Mouse (Mus musculus) liver, embryonic 13.5 days (tissue): Measurements from ENCODE around the gene Ahdc1. TPM values are rescaled to one million over a fixed set of nuclear protein-coding genes. Genes with fewer than 3 reads are reported as not detected.
A peak's percentile ranks its signal among the peaks of the same experiment; 100 is the strongest.

ENCODE experiments used
- ATAC-seq: fragments of 200-750 bp; cut with Nextera tagmentation; 2 replicates; pipeline ENCODE4 v1.8.0; 2017; ENCODE audit warnings: low read depth, mild to moderate bottlenecking, moderate number of reproducible peaks, moderate library complexity
- DNase-seq: peaks from one replicate; pipeline ENCODE4 v3.0.0; 2022
- H3K27ac ChIP-seq: fragments of 300-500 bp; sonication (generic); 2 replicates; pipeline ENCODE4 v1.5.1; 2015; ENCODE audit warnings: moderate library complexity, mild to moderate bottlenecking, inconsistent platforms
- H3K27me3 ChIP-seq: fragments of 300-500 bp; sonication (generic); 2 replicates; pipeline ENCODE4 v1.6.1; 2015; ENCODE audit warnings: mild to moderate bottlenecking, inconsistent platforms
- H3K36me3 ChIP-seq: fragments of 300-500 bp; sonication (generic); 2 replicates; pipeline ENCODE4 v1.6.1; 2015; ENCODE audit warnings: mild to moderate bottlenecking, inconsistent platforms
- H3K4me1 ChIP-seq: fragments of 300-500 bp; sonication (generic); replicated peaks from 2 replicates; pipeline ENCODE4 v1.6.1; 2015; ENCODE audit warnings: inconsistent platforms
- H3K4me2 ChIP-seq: fragments of 300-500 bp; sonication (generic); 2 replicates; pipeline ENCODE4 v1.6.1; 2015; ENCODE audit warnings: inconsistent platforms, mild to moderate bottlenecking, moderate library complexity
- H3K4me3 ChIP-seq: fragments of 300-500 bp; sonication (generic); replicated peaks from 2 replicates; pipeline ENCODE4 v1.5.1; 2015; ENCODE audit warnings: mild to moderate bottlenecking, inconsistent platforms
- H3K9ac ChIP-seq: fragments of 300-500 bp; sonication (generic); 2 replicates; pipeline ENCODE4 v1.6.1; 2015; ENCODE audit warnings: mild to moderate bottlenecking, inconsistent platforms
- H3K9me3 ChIP-seq: fragments of 300-500 bp; sonication (generic); replicated peaks from 2 replicates; pipeline ENCODE4 v1.6.1; 2016; ENCODE audit warnings: inconsistent platforms
- WGBS: fragments of 180-500 bp; shearing (Covaris S2); methylation state at CpG from one replicate; pipeline ENCODE4 v1.1.7; 2015; ENCODE audit not compliant: insufficient replicate concordance; 5-methylcytosine and 5-hydroxymethylcytosine counted together
- polyA plus RNA-seq: library from polyadenylated mRNA; unstranded; fragments of >200 nt; fragmentation: Nextera tagmentation; extraction: Ambion mirVana; gene quantifications from 2 replicates; pipeline ENCODE4 v1.2.1, GENCODE M21; 2015

Ahdc1 gene
- polyA plus RNA-seq, 1 experiment from 2014 or later: 1.3 TPM

DNA sequence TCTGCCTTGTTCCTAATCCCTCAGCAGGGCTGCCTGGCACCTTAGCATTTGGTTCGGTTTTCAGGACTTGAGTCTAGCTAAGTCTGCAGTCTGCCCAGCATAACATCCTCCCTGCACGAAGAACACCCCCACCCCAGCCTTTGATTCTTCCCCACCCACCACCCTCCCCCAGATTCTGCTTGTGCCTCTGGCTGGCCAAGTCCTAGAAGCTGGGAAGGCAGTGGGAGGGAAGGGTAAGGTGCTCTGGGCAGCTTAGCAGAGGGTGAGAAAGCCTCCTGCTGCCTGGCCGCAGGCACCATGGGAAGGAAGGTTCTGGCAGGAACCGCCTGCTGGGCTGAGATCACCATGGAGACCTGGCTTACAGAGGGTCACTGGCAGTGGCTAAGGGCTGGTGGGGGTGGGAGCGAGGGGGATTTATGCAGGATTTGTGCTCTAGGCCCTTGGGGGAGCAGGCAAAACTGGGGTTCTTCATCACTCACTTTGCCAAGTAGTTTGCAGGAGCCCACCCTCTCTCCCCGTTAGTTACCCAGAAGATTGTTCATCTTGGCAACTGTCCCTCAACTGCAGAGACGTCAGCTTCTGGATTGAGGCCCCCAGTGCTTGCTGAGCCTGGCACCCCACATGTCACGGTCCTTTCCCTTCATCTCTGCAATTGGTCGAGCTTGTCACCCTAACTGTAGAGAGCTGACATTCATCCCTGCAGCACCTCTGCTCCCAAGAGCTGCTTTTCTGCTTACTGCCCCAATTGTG lies 63.2 kb downstream of the Ahdc1 start:
- Histone ChIP-seq H3K36me3 (peaks cover 6% of the 10 kb centered on the region; the same call in 1 of the 2 replicates), H3K9ac (peak overlapping the region; percentile 54; the same call in 1 of the 2 replicates), H3K4me1 (peaks cover 47% of the 10 kb centered on the region), H3K4me3 (no peak overlapping the region), H3K4me2 (no peak overlapping the region), H3K27me3 (no peaks in the 10 kb centered on the region), H3K9me3 (no peaks in the 10 kb centered on the region), H3K27ac (peak overlapping the region; percentile 51; the same call in 1 of the 2 replicates)
- ATAC-seq (no peak), DNase-seq (no peak)
- WGBS: 56% methylated on average over 9 of the region's 9 CpGs

DNA sequence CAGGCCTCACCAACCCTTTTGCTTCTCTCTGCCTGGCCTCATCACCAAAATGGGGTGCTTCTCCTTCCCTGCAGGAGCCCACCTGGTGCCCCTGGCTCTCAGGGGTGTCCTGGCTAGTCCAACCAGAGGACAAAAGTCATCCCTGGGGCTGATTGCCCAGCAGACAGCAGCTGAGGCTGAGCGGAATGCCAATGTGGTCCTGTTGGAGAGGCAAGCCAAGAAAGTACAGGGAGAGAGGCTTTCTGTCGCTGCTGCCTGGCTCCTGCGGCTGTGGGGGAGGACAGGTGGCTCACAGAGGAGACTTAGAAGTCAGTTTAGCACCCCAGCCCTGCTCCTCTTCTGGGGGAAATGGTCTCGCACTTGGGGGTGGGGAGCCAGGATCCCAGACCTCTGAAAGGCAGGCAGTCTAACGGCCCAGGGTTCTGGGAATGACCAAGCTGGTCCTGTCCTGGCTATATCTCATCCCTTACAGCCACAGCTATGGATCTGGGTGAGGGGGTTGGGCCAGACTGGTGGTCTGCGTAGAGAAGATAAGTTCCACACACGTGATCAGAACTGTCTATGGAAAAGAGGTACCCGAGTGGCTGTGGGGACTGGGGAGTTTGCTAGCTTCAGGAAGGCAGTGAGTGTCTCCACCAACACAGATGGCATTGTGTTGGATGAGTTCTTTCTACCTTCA lies 64.0 kb downstream of the Ahdc1 start:
- ATAC-seq: peak; percentile 52
- peak overlapping the region; percentile 12; the same call in 1 of the 2 replicates for H3K4me2 ChIP-seq

DNA sequence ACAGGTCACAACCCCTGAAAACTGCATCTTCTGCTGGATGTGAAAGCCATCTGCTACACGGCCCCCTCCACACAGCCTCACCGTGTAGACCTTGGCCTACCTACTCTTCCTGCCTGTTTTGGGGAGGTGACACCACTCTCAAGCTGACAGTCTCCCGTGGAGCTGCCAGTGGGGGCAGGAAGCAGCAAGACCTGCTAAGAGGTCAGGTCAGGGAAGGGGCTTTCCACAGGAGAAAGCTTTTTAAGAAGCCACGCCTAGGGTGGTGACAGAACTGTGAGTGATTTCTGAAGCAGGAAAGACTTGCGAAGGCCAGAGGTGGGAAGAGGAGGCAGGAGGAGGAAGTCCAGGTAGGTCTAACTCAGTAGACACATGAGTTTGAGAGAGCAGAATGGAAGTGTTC lies 67.9 kb downstream of the Ahdc1 start:
- no peak for DNase-seq
- H3K27me3 ChIP-seq: 0 out of 2 replicates have a peak, but pooled peaks cover 4% of the 10 kb centered on the region
- WGBS: 51% methylated on average over 5 of the region's 5 CpGs
- H3K36me3 ChIP-seq: no peaks in the 10 kb centered on the region
- no peak for ATAC-seq
- H3K27ac ChIP-seq: peak overlapping the region; percentile 71
- peaks cover 52% of the 10 kb centered on the region for H3K4me1 ChIP-seq
- 0 out of 2 replicates have a peak overlapping the region, but pooled peaks have one; percentile 39 for H3K9ac ChIP-seq
- H3K4me2 ChIP-seq: 0 out of 2 replicates have a peak overlapping the region, but pooled peaks have one; percentile 27
- H3K4me3 ChIP-seq: no peak overlapping the region
- no peaks in the 10 kb centered on the region for H3K9me3 ChIP-seq

More for the DNA sequence above, 64.0 kb downstream of the Ahdc1 start:
- peak overlapping the region; percentile 51 for H3K27ac ChIP-seq
- peaks cover 4% of the 10 kb centered on the region; the same call in 1 of the 2 replicates for H3K36me3 ChIP-seq
- no peaks in the 10 kb centered on the region for H3K9me3 ChIP-seq
- H3K4me3 ChIP-seq: no peak overlapping the region
- peaks cover 55% of the 10 kb centered on the region for H3K4me1 ChIP-seq
- DNase-seq: peak; percentile 34
- H3K27me3 ChIP-seq: no peaks in the 10 kb centered on the region
- 21% methylated on average over 8 of the region's 8 CpGs for WGBS
- H3K9ac ChIP-seq: peak overlapping the region; percentile 54

DNA sequence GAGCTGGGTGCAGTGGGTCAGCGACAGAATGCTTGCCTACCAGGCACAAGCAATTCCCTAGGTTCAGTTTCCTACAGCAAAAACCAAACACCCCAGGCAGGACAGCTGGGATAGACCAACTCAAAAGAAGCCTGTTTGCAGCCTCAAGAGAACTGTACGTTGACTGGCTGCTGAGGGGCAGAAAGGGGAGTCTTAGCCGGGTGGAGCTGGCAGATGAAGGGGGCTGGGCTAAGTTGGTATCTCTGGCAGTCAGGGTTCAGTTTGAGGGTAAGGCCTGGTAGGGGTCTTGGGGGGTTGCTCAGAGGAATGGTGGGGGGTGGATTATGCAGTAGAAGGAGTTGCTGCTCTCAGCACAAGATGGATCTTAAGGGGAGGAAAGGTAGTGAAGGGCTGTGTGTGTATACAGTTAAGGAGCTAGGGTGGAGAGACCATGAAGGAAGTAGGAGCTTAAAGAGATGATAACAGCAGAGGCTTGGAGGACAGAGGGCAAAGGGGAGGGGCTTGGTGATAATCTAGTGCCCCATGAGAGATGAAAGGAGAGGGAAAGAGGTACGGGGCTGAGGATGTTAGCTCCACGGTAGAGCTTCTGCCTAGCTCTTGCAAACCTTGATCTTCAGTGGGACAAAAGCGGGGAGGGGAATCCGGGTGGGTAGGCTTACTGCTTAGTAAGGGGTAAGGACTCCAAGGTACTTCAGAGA lies 68.5 kb downstream of the Ahdc1 start:
- H3K27me3 ChIP-seq: peaks cover 10% of the 10 kb centered on the region
- peaks cover 51% of the 10 kb centered on the region for H3K4me1 ChIP-seq
- peak overlapping the region; percentile 39; the same call in 1 of the 2 replicates for H3K9ac ChIP-seq
- no peaks in the 10 kb centered on the region for H3K36me3 ChIP-seq
- H3K4me2 ChIP-seq: peak overlapping the region; percentile 27
- WGBS: 31% methylated on average over 7 of the region's 7 CpGs
- H3K4me3 ChIP-seq: no peak overlapping the region
- H3K27ac ChIP-seq: peak overlapping the region; percentile 71
- peak; percentile 81 for ATAC-seq
- H3K9me3 ChIP-seq: no peaks in the 10 kb centered on the region
- no peak for DNase-seq

DNA sequence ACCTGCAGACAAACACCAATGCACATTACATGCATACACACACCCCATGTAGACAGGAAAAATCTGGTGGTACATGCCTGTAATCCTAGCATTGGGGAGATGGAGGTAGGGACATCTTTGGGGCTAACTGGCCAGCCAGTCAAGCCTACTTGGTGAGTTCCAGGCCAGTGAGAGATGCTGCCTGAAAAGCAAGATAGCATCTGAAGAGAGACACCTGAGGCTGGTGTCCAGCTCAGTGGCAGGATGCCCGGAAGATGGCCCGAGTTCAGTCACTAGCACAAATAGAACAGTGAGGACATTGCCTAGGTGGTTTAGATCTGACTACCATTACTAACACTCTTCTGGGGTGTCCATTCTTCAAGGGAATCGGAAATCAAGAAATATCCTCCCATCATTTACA lies 69.8 kb downstream of the Ahdc1 start:
- Histone ChIP-seq H3K27ac (no peak overlapping the region), H3K4me3 (no peak overlapping the region), H3K9ac (no peak overlapping the region), H3K4me1 (peaks cover 51% of the 10 kb centered on the region), H3K9me3 (no peaks in the 10 kb centered on the region), H3K36me3 (no peaks in the 10 kb centered on the region), H3K4me2 (no peak overlapping the region), H3K27me3 (peaks cover 23% of the 10 kb centered on the region)
- ATAC-seq: no peak
- no peak for DNase-seq
- WGBS: 75% methylated on average over 3 of the region's 3 CpGs

DNA sequence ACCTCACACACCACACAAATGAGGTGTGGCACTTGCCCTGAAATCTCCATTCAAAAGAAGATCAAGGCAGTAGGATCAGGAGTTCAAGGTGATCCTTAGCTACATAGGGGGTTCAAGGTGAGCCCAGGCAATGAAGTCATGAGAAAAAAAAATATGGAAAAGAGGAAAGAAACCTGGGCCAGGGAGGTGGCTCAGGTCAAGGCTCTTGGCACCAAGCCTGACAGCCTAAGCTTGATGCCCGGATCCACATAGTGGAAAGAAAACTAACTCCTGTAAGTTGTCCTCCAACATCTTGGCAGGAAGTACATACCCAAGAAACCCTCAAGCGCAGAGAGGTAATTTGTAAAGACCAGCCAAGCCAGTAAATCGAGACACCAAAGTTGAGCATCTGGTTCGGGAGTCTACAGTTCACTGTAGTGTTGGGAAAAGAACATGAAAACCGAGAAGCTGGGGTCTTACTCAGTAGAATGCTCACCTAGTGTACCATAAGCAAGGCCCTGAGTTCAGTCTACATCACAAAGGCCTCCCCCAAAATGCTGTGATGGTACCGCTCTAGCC lies 71.2 kb downstream of the Ahdc1 start:
- Histone ChIP-seq H3K36me3 (no peaks in the 10 kb centered on the region), H3K9ac (no peak overlapping the region), H3K9me3 (no peaks in the 10 kb centered on the region), H3K4me2 (no peak overlapping the region), H3K4me1 (peaks cover 58% of the 10 kb centered on the region), H3K27ac (no peak overlapping the region), H3K27me3 (peaks cover 35% of the 10 kb centered on the region), H3K4me3 (no peak overlapping the region)
- DNase-seq: no peak
- no peak for ATAC-seq
- WGBS: 81% methylated on average over 6 of the region's 6 CpGs

DNA sequence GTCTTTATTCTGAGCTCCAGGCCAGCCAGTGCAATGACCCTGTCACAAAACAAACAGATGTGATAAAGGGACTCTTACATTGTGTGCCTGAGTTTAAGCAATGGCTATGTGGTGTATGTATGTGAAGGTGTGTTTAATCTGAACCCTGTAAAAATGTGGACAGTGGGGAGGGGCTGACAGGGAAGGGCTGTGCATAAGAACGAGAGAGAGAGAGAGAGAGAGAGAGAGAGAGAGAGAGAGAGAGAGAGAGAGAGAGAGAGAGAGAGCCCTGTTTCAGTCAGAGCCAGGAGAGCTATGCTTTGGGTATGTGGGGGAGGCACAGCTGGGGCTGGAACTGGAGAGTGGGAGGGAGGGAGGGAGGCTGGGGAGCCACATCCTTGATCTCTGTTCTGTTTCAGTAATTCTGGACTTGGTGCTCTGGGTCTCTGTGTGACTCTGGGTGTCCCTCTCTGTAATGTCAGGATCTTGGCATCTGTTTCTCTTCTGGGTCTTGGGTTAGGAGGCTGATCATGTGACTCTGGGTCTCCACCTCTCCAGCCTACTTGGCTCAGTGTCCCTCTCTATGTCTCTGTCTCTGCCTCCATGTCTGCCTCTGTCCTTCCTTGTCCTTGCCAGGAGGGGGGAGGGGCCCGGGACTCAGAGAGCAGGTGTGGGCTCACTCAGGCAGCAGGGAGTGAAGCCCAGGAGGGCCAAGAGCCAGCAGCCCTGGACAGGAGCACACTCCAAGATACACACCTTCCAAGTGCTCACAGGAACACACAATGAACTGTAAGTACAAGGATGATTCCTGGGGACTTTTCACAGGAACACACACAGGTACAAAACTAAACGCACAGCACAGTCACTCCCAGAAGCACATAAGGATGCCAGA lies 73.2 kb downstream of the Ahdc1 start:
- H3K36me3 ChIP-seq: no peaks in the 10 kb centered on the region
- WGBS: 18% methylated on average over 3 of the region's 3 CpGs
- H3K4me2 ChIP-seq: no peak overlapping the region
- no peak for ATAC-seq
- H3K9me3 ChIP-seq: no peaks in the 10 kb centered on the region
- H3K27ac ChIP-seq: peak overlapping the region; percentile 25; the same call in 1 of the 2 replicates
- H3K9ac ChIP-seq: no peak overlapping the region
- peaks cover 49% of the 10 kb centered on the region for H3K4me1 ChIP-seq
- peaks cover 35% of the 10 kb centered on the region for H3K27me3 ChIP-seq
- no peak overlapping the region for H3K4me3 ChIP-seq
- no peak for DNase-seq

DNA sequence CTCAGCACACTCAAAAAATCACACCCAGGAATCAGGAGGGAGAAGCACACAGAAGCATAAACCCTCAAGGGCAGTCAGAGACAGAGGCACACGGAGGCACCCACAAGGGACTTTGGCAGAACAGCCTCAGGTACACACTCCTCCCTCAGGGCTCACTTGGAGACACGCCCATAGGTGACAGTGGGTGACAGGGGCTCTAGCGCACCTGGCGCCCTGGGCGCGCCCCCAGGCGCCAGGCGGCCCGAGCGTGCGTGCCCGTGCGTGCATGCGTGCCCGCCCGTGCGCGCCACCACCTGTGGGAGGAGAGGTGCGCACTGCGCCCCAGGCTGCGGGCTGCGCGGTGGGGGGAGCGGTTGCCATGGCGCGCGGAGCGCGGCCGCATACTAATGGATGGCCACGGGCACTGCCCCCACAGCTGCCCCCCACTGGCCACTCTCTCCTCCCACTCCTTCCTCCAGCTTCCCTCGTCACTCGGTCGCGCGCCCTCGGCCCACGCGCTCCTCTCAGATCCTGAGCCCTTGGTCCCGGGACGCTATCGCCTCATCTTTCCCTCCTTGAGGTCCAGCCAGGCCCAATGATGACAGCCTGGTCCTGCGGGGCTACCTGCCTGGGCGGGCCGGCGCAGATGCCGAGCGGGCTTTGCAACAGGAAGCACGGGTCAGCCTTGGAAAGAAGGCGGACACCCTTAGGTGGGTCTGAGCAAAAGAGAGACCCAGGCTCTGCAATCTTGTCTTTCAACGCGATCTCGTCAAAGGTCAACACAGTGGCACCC lies 74.1 kb downstream of the Ahdc1 start:
- 4% methylated on average over 53 of the region's 53 CpGs for WGBS
- no peaks in the 10 kb centered on the region for H3K9me3 ChIP-seq
- DNase-seq: no peak
- peaks cover 41% of the 10 kb centered on the region for H3K4me1 ChIP-seq
- H3K27ac ChIP-seq: peak overlapping the region; percentile 25; the same call in 1 of the 2 replicates
- H3K4me3 ChIP-seq: peak overlapping the region; percentile 44
- no peak overlapping the region for H3K9ac ChIP-seq
- H3K36me3 ChIP-seq: no peaks in the 10 kb centered on the region
- no peak for ATAC-seq
- peak overlapping the region; percentile 65 for H3K4me2 ChIP-seq
- H3K27me3 ChIP-seq: peaks cover 41% of the 10 kb centered on the region

DNA sequence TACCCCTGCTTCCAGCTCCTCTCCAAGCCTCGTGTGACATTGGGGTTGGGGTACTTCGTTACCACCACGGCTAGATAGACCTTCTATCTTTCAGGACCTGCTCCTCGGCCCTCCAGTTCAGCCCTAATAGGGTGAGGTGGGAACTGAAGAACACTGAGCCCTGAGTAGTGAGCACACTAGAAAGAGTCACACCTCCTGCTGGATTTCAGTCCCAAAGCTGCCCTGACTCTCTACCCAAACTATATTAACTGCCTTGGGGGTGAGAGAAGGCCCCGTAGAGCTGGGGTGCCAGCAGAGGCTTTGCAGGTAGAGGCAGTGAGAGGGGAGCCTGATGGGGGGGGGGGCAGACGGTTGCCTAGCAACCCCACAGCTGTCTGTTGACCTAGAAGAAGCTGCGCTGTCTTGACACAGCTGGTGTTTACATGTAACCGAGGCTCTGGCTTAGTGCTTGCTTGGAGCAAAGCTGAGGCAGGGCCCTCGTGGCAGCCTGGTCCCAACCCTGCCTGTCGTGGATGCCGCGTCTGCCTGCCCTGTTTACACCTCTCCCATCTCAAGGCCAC lies 74.8 kb downstream of the Ahdc1 start:
- Histone ChIP-seq H3K27ac (no peak overlapping the region), H3K4me1 (peaks cover 44% of the 10 kb centered on the region), H3K4me2 (peak overlapping the region; percentile 65), H3K9ac (no peak overlapping the region), H3K36me3 (no peaks in the 10 kb centered on the region), H3K9me3 (no peaks in the 10 kb centered on the region), H3K27me3 (peaks cover 48% of the 10 kb centered on the region), H3K4me3 (no peak overlapping the region)
- no peak for ATAC-seq
- no peak for DNase-seq
- WGBS: 35% methylated on average over 12 of the region's 12 CpGs
